Mouse (Mus musculus): Measurements from ENCODE around the gene Lipc. TPM values are rescaled to one million over a fixed set of nuclear protein-coding genes. Genes with fewer than 3 reads are reported as not detected.

The Lipc gene
- total and polyA plus RNA-seq, 3 experiments: 0.14 to 0.25 TPM; not detected in 1

GRCm38 (mm10) chr9:70840861-70841341 lies 111.1 kb downstream of the Lipc start:
- DNase-seq: peak in 1 of 2 experiments; percentile 30
- intact Hi-C loops (cut with DNase I): loop anchor here (2.0 to 5.0 kb wide), 2 partner anchors 50 to 71 kb away; no protein-coding TSS in a partner anchor
- Histone ChIP-seq H3K4me3 (no peak overlapping the region), H3K27ac (peak overlapping the region; percentile 8; the same call in 1 of the 2 replicates), H3K4me1 (ENCODE audit: control insufficient read depth, insufficient read depth, low read length) (peaks cover 17% of the 10 kb centered on the region), H3K9ac (ENCODE audit: low read depth, low read length) (no peak overlapping the region), H3K36me3 (ENCODE audit: control insufficient read depth, insufficient read depth, low read length) (no peaks in the 10 kb centered on the region; the same call in 1 of the 2 replicates), H3K79me2 (replicated peaks; ENCODE audit: control insufficient read depth, insufficient read depth, low read length) (no peaks in the 10 kb centered on the region), H3K27me3 (ENCODE audit: control insufficient read depth, insufficient read depth, low read length) (no peaks in the 10 kb centered on the region)
- 0 out of 2 replicates have a peak, but pooled peaks have one; percentile 41 for TF ChIP-seq EP300 (IDR thresholded peaks at IDR 0.05; ENCODE audit: insufficient read depth, low read depth, low read length)
- no peak for TF ChIP-seq CTCF (IDR thresholded peaks at IDR 0.05)
- WGBS: 17% methylated on average over 6 of the region's 6 CpGs

- no peak overlapping the region for H3K9ac ChIP-seq (ENCODE audit: low read depth, low read length)
- TF ChIP-seq POLR2A (IDR thresholded peaks at IDR 0.05; ENCODE audit: insufficient read depth, low read depth, low read length) (no peak), EP300 (IDR thresholded peaks at IDR 0.05; ENCODE audit: insufficient read depth, low read depth, low read length) (no peak), CTCF (IDR thresholded peaks at IDR 0.05) (no peak)
- intact Hi-C loops (cut with DNase I): no loop called here
- H3K27me3 ChIP-seq (ENCODE audit: control insufficient read depth, insufficient read depth, low read length): no peaks in the 10 kb centered on the region
- H3K4me3 ChIP-seq: no peak overlapping the region
- peaks cover 29% of the 10 kb centered on the region for H3K4me1 ChIP-seq (ENCODE audit: control insufficient read depth, insufficient read depth, low read length)
- no peak overlapping the region for H3K27ac ChIP-seq
- no peaks in the 10 kb centered on the region for H3K79me2 ChIP-seq (replicated peaks; ENCODE audit: control insufficient read depth, insufficient read depth, low read length)
- no peaks in the 10 kb centered on the region; the same call in 1 of the 2 replicates for H3K36me3 ChIP-seq (ENCODE audit: control insufficient read depth, insufficient read depth, low read length)
- WGBS: 72% methylated on average over 9 of the region's 10 CpGs
- DNase-seq: peak in 1 of 2 experiments; percentile 63
Observed at GRCm38 (mm10) chr9:70838132-70838911, 113.7 kb downstream of the Lipc start.

GRCm38 (mm10) chr9:70834730-70835154 lies 117.3 kb downstream of the Lipc start:
- TF ChIP-seq EP300 (IDR thresholded peaks at IDR 0.05; ENCODE audit: insufficient read depth, low read depth, low read length) (peak; percentile 73), POLR2A (IDR thresholded peaks at IDR 0.05; ENCODE audit: insufficient read depth, low read depth, low read length) (no peak), CTCF (IDR thresholded peaks at IDR 0.05) (no peak)
- H3K9ac ChIP-seq (ENCODE audit: low read depth, low read length): no peak overlapping the region
- 5% methylated on average over 4 of the region's 4 CpGs for WGBS

GRCm38 (mm10) chr9:70834217-70834616 lies 117.8 kb downstream of the Lipc start:
- no peaks in the 10 kb centered on the region for H3K27me3 ChIP-seq (ENCODE audit: control insufficient read depth, insufficient read depth, low read length)
- H3K9ac ChIP-seq (ENCODE audit: low read depth, low read length): no peak overlapping the region
- H3K27ac ChIP-seq: peak overlapping the region; percentile 64
- no peaks in the 10 kb centered on the region; the same call in 1 of the 2 replicates for H3K36me3 ChIP-seq (ENCODE audit: control insufficient read depth, insufficient read depth, low read length)
- H3K79me2 ChIP-seq (replicated peaks; ENCODE audit: control insufficient read depth, insufficient read depth, low read length): no peaks in the 10 kb centered on the region
- no peak for DNase-seq
- 86% methylated on average over 3 of the region's 3 CpGs for WGBS
- no peak for TF ChIP-seq POLR2A (IDR thresholded peaks at IDR 0.05; ENCODE audit: insufficient read depth, low read depth, low read length)
- no peak for TF ChIP-seq CTCF (IDR thresholded peaks at IDR 0.05)
- no peak for TF ChIP-seq EP300 (IDR thresholded peaks at IDR 0.05; ENCODE audit: insufficient read depth, low read depth, low read length)
- intact Hi-C loops (cut with DNase I): no loop called here
- peaks cover 16% of the 10 kb centered on the region for H3K4me1 ChIP-seq (ENCODE audit: control insufficient read depth, insufficient read depth, low read length)
- no peak overlapping the region for H3K4me3 ChIP-seq

More at GRCm38 (mm10) chr9:70834730-70835154, 117.3 kb downstream of the Lipc start:
- H3K36me3 ChIP-seq (ENCODE audit: control insufficient read depth, insufficient read depth, low read length): no peaks in the 10 kb centered on the region; the same call in 1 of the 2 replicates
- intact Hi-C loops (cut with DNase I): no loop called here
- H3K27ac ChIP-seq: peak overlapping the region; percentile 64
- peaks cover 16% of the 10 kb centered on the region for H3K4me1 ChIP-seq (ENCODE audit: control insufficient read depth, insufficient read depth, low read length)
- H3K79me2 ChIP-seq (replicated peaks; ENCODE audit: control insufficient read depth, insufficient read depth, low read length): no peaks in the 10 kb centered on the region
- DNase-seq: peak; percentile 69 to 81
- no peaks in the 10 kb centered on the region for H3K27me3 ChIP-seq (ENCODE audit: control insufficient read depth, insufficient read depth, low read length)
- no peak overlapping the region for H3K4me3 ChIP-seq

- Histone ChIP-seq H3K4me3 (no peak overlapping the region), H3K4me1 (ENCODE audit: control insufficient read depth, insufficient read depth, low read length) (peaks cover 14% of the 10 kb centered on the region), H3K79me2 (replicated peaks; ENCODE audit: control insufficient read depth, insufficient read depth, low read length) (no peaks in the 10 kb centered on the region), H3K9ac (ENCODE audit: low read depth, low read length) (no peak overlapping the region), H3K27ac (no peak overlapping the region), H3K27me3 (ENCODE audit: control insufficient read depth, insufficient read depth, low read length) (no peaks in the 10 kb centered on the region), H3K36me3 (ENCODE audit: control insufficient read depth, insufficient read depth, low read length) (no peaks in the 10 kb centered on the region)
- intact Hi-C loops (cut with DNase I): no loop called here
- TF ChIP-seq CTCF (IDR thresholded peaks at IDR 0.05) (no peak), EP300 (IDR thresholded peaks at IDR 0.05; ENCODE audit: insufficient read depth, low read depth, low read length) (no peak), POLR2A (IDR thresholded peaks at IDR 0.05; ENCODE audit: insufficient read depth, low read depth, low read length) (no peak)
- WGBS: 86% methylated on average over 6 of the region's 6 CpGs
- DNase-seq: no peak
Observed at GRCm38 (mm10) chr9:70833111-70833908, 118.7 kb downstream of the Lipc start.
